Mouse (Mus musculus): ENCODE data around the gene Epha1. TPM values are rescaled to one million over a fixed set of nuclear protein-coding genes. Genes with fewer than 3 reads are reported as not detected.

Epha1 gene
- polyA plus RNA-seq, 1 experiment from 2014 or later = 3.1 TPM

DNA sequence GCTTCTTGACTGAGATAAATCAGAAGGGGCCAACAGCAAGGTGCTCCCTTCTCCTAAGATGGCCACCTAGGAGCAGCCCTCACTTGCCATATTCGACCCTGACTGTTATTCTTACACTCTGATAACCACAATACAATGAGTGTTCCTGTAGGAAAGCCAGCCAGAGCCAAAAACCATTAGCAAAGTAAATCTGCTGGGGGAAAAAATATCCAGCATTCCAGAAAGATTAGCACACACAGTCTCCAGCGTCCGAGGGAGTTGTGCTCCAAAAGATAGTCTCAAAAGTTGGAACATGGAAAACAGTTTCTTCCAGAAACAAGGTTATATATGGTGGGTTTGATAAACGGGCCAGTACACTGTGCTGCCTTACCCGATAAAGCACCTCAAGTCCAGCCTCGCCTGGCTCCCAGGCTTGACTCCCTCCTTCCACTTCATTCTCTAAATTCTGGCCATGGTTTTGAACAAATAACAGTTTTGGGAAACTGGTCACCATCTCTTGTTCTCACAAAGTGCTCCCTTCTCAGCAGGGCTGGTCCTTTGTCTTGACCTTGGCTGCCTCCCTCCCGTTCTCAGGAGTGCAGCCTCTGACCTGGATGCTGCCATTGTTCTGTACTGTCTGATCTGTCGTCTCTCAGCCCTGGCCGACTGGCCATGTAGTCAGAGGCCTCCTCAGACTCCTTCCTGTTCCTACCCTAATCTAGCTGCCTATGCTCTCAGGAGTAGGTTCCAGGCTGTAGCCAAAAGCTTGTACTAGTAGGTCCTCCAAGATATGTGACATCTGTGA lies 13.5 kb downstream of the Epha1 start:
- Histone ChIP-seq H3K27ac (ENCODE audit: low read depth, low read length) (no peak overlapping the region), H3K36me3 (ENCODE audit: control insufficient read depth, insufficient read depth, low read length) (peaks cover 67% of the 10 kb centered on the region), H3K4me2 (replicated peaks; ENCODE audit: low read depth, low read length) (no peak overlapping the region), H3K4me1 (ENCODE audit: control insufficient read depth, insufficient read depth, low read length) (no peaks in the 10 kb centered on the region), H3K27me3 (ENCODE audit: control insufficient read depth, insufficient read depth, low read length) (no peaks in the 10 kb centered on the region), H3K4me3 (ENCODE audit: low read length) (no peak overlapping the region), H3K9ac (ENCODE audit: low read depth, low read length) (no peak overlapping the region), H3K9me3 (ENCODE audit: control insufficient read depth, low read length) (no peaks in the 10 kb centered on the region)
- WGBS = 70% methylated on average over 9 of the region's 9 CpGs
- no peak for ATAC-seq (ENCODE audit: low FRiP score, low TSS enrichment)

DNA sequence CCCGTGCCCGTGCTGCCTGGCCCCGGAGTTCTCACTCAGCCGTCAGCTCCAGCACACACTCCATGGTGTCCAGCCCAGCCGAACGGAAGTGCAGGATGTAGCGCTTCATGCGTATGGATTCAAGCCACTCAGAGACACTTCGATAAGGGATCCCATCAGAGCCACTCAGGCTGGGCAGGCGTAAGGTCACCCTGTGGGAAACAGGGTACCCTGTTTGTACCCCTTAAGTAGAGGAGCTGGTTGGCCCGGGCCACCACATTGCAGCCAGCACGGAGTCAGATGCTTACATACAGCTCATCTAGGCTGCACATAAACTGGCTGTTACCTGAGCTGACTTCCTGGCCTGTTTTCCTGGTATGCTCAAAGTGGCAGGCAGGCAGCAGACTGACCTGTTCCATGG lies 14.2 kb downstream of the Epha1 start:
- peaks cover 71% of the 10 kb centered on the region for H3K36me3 ChIP-seq (ENCODE audit: control insufficient read depth, insufficient read depth, low read length)
- H3K27ac ChIP-seq (ENCODE audit: low read depth, low read length) = no peak overlapping the region; the same call in 1 of the 2 replicates
- no peaks in the 10 kb centered on the region for H3K9me3 ChIP-seq (ENCODE audit: control insufficient read depth, low read length)
- H3K4me3 ChIP-seq (ENCODE audit: low read length) = no peak overlapping the region
- no peak overlapping the region for H3K4me2 ChIP-seq (replicated peaks; ENCODE audit: low read depth, low read length)
- 92% methylated on average over 12 of the region's 12 CpGs for WGBS
- no peak overlapping the region for H3K9ac ChIP-seq (ENCODE audit: low read depth, low read length)
- H3K27me3 ChIP-seq (ENCODE audit: control insufficient read depth, insufficient read depth, low read length) = no peaks in the 10 kb centered on the region
- no peaks in the 10 kb centered on the region; the same call in 1 of the 2 replicates for H3K4me1 ChIP-seq (ENCODE audit: control insufficient read depth, insufficient read depth, low read length)
- ATAC-seq (ENCODE audit: low FRiP score, low TSS enrichment) = no peak

DNA sequence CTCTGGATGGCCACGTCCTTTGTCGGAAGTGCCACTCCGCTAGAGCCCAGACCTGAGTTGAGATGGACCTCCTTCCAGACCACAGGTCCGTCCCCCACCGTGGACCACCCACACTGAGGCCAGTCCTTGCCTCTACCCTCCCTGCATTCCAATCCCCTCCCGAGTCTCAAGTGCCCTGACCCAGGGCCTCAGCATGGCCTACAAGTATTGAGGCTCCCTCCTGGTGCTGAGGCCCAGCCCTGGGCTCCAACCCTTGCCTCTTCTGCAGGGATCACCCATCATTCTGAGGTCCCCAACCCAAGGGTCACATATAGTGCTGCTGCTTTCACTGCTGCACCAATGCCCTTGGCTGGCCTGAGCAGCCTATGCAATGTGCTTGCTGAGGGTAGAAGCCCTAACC lies 15.2 kb downstream of the Epha1 start:
- no peaks in the 10 kb centered on the region for H3K9me3 ChIP-seq (ENCODE audit: control insufficient read depth, low read length)
- peaks cover 7% of the 10 kb centered on the region; the same call in 1 of the 2 replicates for H3K4me1 ChIP-seq (ENCODE audit: control insufficient read depth, insufficient read depth, low read length)
- no peak for ATAC-seq (ENCODE audit: low FRiP score, low TSS enrichment)
- peaks cover 79% of the 10 kb centered on the region for H3K36me3 ChIP-seq (ENCODE audit: control insufficient read depth, insufficient read depth, low read length)
- H3K27me3 ChIP-seq (ENCODE audit: control insufficient read depth, insufficient read depth, low read length) = no peaks in the 10 kb centered on the region
- no peak overlapping the region for H3K4me3 ChIP-seq (ENCODE audit: low read length)
- H3K4me2 ChIP-seq (replicated peaks; ENCODE audit: low read depth, low read length) = no peak overlapping the region
- H3K27ac ChIP-seq (ENCODE audit: low read depth, low read length) = no peak overlapping the region
- WGBS = 59% methylated on average over 6 of the region's 6 CpGs
- H3K9ac ChIP-seq (ENCODE audit: low read depth, low read length) = no peak overlapping the region

DNA sequence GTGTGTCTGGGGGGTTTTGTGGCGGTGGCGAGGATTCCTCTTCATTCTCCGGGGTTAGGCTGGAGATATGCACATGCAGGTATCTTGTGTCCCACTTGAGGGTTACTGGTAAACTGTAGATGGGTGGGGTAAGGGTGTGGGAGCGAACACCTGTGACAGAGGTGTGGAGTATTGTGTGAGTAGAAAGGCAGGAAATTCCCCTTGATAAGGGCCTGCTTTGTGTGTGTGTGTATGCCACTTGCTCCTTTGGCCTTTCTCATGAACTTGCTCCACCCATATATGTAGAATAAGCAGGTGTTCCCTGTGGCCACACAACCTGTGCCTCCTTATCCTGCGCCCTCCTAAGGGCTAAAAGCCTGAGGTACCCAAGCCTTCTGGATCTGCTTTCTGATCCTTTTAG lies 16.2 kb downstream of the Epha1 start:
- H3K36me3 ChIP-seq (ENCODE audit: control insufficient read depth, insufficient read depth, low read length) = peaks cover 87% of the 10 kb centered on the region
- no peak overlapping the region for H3K4me2 ChIP-seq (replicated peaks; ENCODE audit: low read depth, low read length)
- H3K9me3 ChIP-seq (ENCODE audit: control insufficient read depth, low read length) = no peaks in the 10 kb centered on the region
- no peaks in the 10 kb centered on the region for H3K27me3 ChIP-seq (ENCODE audit: control insufficient read depth, insufficient read depth, low read length)
- H3K27ac ChIP-seq (ENCODE audit: low read depth, low read length) = no peak overlapping the region
- no peak overlapping the region for H3K9ac ChIP-seq (ENCODE audit: low read depth, low read length)
- no peak for ATAC-seq (ENCODE audit: low FRiP score, low TSS enrichment)
- no peak overlapping the region for H3K4me3 ChIP-seq (ENCODE audit: low read length)
- H3K4me1 ChIP-seq (ENCODE audit: control insufficient read depth, insufficient read depth, low read length) = peaks cover 15% of the 10 kb centered on the region; the same call in 1 of the 2 replicates
- WGBS = 91% methylated on average over 5 of the region's 5 CpGs

DNA sequence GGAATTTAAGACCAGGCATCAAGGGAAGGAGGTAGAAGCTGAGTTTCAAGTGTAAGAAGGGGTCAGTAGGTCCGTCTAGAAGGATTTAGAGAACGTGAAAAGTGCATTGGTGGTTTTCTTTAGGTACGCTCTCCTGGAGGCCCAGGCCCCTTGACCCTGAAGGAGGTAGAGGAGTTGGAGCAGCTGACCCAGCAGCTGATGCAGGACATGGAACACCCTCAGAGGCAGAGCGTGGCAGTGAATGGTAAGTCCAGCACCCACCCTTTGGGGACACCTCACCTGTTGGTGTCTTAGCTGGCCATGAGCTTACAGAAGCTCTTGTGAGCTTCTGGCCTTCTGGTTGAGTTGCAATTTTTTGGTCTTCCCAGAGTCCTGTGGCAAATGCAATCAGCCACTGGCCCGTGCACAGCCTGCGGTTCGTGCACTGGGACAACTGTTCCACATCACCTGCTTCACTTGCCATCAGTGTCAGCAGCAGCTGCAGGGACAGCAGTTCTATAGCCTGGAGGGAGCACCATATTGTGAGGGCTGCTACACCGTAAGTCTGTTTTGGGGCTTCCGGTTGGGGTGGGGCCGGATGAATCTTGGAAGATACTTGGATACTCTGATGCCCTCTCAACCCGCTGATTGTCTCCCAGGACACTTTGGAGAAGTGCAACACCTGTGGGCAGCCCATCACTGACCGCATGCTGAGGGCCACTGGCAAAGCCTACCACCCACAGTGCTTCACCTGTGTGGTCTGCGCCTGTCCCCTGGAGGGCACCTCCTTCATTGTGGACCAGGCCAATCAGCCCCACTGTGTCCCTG lies 17.1 kb downstream of the Epha1 start:
- no peak overlapping the region for H3K27ac ChIP-seq (ENCODE audit: low read depth, low read length)
- H3K36me3 ChIP-seq (ENCODE audit: control insufficient read depth, insufficient read depth, low read length) = peaks cover 90% of the 10 kb centered on the region
- no peaks in the 10 kb centered on the region for H3K9me3 ChIP-seq (ENCODE audit: control insufficient read depth, low read length)
- no peak overlapping the region for H3K9ac ChIP-seq (ENCODE audit: low read depth, low read length)
- 89% methylated on average over 13 of the region's 13 CpGs for WGBS
- peaks cover 25% of the 10 kb centered on the region; the same call in 1 of the 2 replicates for H3K4me1 ChIP-seq (ENCODE audit: control insufficient read depth, insufficient read depth, low read length)
- H3K4me2 ChIP-seq (replicated peaks; ENCODE audit: low read depth, low read length) = no peak overlapping the region
- no peak for ATAC-seq (ENCODE audit: low FRiP score, low TSS enrichment)
- no peaks in the 10 kb centered on the region for H3K27me3 ChIP-seq (ENCODE audit: control insufficient read depth, insufficient read depth, low read length)
- H3K4me3 ChIP-seq (ENCODE audit: low read length) = no peak overlapping the region

DNA sequence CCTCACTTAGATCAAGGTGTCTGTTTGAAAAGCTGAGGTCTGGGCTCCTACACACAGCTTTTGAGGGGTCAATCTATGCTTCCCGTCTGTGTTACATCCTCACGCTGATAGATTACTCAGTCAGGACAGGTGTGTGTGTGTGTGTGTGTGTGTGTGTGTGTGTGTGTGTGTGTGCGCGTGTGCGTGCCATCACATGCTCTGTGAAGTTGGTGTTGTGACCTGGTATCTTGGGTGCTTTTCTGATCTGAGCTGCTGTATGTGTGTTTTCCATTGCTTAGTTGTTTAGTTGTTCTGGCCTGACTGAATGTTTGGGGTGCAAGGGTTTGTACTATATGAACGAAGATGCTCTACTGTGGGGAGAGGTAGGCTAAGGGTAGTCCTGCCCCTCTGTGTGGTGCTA lies 17.7 kb downstream of the Epha1 start:
- H3K4me3 ChIP-seq (ENCODE audit: low read length) = no peak overlapping the region
- H3K4me2 ChIP-seq (replicated peaks; ENCODE audit: low read depth, low read length) = no peak overlapping the region
- no peak for ATAC-seq (ENCODE audit: low FRiP score, low TSS enrichment)
- WGBS = 91% methylated on average over 6 of the region's 6 CpGs
- H3K27ac ChIP-seq (ENCODE audit: low read depth, low read length) = no peak overlapping the region
- H3K4me1 ChIP-seq (ENCODE audit: control insufficient read depth, insufficient read depth, low read length) = peaks cover 26% of the 10 kb centered on the region; the same call in 1 of the 2 replicates
- no peaks in the 10 kb centered on the region for H3K27me3 ChIP-seq (ENCODE audit: control insufficient read depth, insufficient read depth, low read length)
- H3K36me3 ChIP-seq (ENCODE audit: control insufficient read depth, insufficient read depth, low read length) = peaks cover 84% of the 10 kb centered on the region
- H3K9ac ChIP-seq (ENCODE audit: low read depth, low read length) = no peak overlapping the region
- no peaks in the 10 kb centered on the region for H3K9me3 ChIP-seq (ENCODE audit: control insufficient read depth, low read length)

DNA sequence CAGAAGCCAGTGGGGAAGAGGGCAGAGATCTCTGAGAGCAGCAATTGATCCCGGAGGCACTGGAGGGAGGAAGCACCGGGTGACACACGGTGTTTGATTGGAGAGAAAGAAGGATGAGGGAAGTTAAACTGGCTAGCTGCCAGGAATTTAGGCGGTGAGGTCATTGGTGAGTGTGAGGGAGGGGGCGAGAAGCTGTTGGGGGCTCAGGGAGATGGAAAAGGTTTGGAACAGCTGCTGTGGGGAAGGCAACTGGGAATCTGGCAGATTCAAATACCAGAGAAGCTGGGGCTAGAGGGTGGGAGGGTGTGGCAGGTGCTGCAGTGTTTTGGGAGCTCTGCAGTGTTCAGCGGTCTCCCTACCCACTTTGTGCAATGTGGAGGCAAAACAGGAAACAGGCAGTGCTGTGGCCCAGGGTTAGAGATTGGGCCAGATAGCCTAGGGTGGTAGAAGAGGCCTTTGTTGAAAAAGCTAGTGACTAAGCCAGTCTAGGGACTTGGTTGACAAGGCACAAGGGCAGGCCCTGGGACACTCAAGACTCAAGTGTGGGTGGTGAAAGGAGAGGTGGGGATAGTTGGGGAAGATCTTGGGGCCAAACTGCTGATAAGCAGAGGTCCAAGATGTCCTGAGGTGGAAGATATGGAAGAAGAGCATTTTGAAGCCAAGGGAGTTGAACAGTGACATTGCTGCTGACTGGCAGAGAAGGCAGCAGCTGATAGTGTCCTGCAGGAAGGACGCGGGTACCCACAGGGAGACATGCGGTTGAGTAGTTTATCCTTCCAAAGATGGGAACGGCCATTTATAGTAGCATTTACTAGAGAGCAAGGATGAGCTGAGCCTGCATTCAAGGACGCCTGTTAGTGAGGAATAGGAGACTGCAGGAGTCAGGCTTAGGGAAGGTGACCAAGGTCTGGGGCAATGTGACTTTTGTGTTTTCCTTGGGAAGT lies 18.7 kb downstream of the Epha1 start:
- no peak overlapping the region; the same call in 1 of the 2 replicates for H3K4me2 ChIP-seq (replicated peaks; ENCODE audit: low read depth, low read length)
- no peaks in the 10 kb centered on the region for H3K9me3 ChIP-seq (ENCODE audit: control insufficient read depth, low read length)
- H3K36me3 ChIP-seq (ENCODE audit: control insufficient read depth, insufficient read depth, low read length) = peaks cover 74% of the 10 kb centered on the region
- H3K27ac ChIP-seq (ENCODE audit: low read depth, low read length) = no peak overlapping the region
- no peak overlapping the region for H3K4me3 ChIP-seq (ENCODE audit: low read length)
- peaks cover 26% of the 10 kb centered on the region; the same call in 1 of the 2 replicates for H3K4me1 ChIP-seq (ENCODE audit: control insufficient read depth, insufficient read depth, low read length)
- H3K27me3 ChIP-seq (ENCODE audit: control insufficient read depth, insufficient read depth, low read length) = no peaks in the 10 kb centered on the region
- 62% methylated on average over 11 of the region's 11 CpGs for WGBS
- no peak overlapping the region for H3K9ac ChIP-seq (ENCODE audit: low read depth, low read length)
- ATAC-seq (ENCODE audit: low FRiP score, low TSS enrichment) = no peak

DNA sequence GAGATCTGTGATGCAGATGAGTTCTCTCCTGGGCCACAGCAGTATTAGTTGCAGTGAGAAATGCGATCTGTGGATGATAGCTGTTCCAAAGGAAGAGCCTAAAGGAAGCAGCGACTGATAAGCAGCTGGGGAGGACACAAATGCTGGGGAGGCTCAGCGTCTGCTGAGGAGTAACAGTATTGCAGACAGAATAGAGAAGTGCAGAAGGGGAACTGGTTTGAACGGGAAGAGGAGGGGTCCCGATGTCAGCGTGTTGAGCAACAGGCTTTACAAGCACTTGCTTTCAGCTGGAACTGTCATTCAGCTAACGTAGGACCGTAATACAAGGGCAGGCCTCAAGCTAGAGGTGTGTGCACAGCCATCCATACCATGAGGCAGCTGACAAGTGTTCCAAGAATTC lies 19.9 kb downstream of the Epha1 start:
- Histone ChIP-seq H3K27ac (ENCODE audit: low read depth, low read length) (no peak overlapping the region), H3K4me2 (replicated peaks; ENCODE audit: low read depth, low read length) (no peak overlapping the region), H3K4me3 (ENCODE audit: low read length) (no peak overlapping the region), H3K36me3 (ENCODE audit: control insufficient read depth, insufficient read depth, low read length) (peaks cover 62% of the 10 kb centered on the region), H3K4me1 (ENCODE audit: control insufficient read depth, insufficient read depth, low read length) (peaks cover 29% of the 10 kb centered on the region), H3K27me3 (ENCODE audit: control insufficient read depth, insufficient read depth, low read length) (no peaks in the 10 kb centered on the region), H3K9ac (ENCODE audit: low read depth, low read length) (no peak overlapping the region), H3K9me3 (ENCODE audit: control insufficient read depth, low read length) (no peaks in the 10 kb centered on the region)
- 69% methylated on average over 8 of the region's 8 CpGs for WGBS
- ATAC-seq (ENCODE audit: low FRiP score, low TSS enrichment) = no peak

Data from kidney, embryonic 14.5 days (tissue).